Mouse (Mus musculus): Measurements from ENCODE around the gene Drd3. TPM values are rescaled to one million over a fixed set of nuclear protein-coding genes. Genes with fewer than 3 reads are reported as not detected.

Drd3 gene
- polyA plus RNA-seq, 1 experiment from 2014 or later: not detected

DNA sequence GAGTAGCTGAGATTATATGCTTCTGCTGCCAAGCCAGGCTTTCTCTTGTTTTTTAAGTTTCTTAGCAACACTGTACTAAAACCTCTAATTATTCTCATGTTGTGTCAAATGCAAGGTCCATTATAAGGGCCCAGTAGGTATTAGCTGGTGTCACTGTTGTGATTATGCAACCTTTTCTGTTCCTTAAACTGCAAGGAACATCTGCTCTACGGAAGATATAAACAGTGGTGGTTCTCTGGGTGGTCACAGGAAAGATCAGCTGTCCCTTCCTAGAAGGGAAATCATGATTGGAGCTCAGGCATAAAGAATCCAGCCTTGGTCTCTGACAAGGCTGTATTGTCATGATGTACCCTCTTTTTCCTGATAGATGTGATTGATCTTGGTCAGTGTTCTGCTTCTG, 57.6 kb downstream of the Drd3 start:
- 79% methylated on average over 1 of the region's 1 CpGs for WGBS
- no peaks in the 10 kb centered on the region for H3K36me3 ChIP-seq (ENCODE audit: control insufficient read depth, insufficient read depth, low read length)
- H3K27me3 ChIP-seq (ENCODE audit: control insufficient read depth, insufficient read depth, low read length): no peaks in the 10 kb centered on the region
- ATAC-seq (ENCODE audit: low FRiP score) (no peak), DNase-seq (ENCODE audit: low spot score, missing footprints) (no peak)
- H3K4me3 ChIP-seq (ENCODE audit: low read depth, low read length): no peak overlapping the region
- no peaks in the 10 kb centered on the region for H3K4me1 ChIP-seq (ENCODE audit: control insufficient read depth, insufficient read depth, low read length)
- H3K9me3 ChIP-seq (ENCODE audit: control insufficient read depth, low read length): no peaks in the 10 kb centered on the region
- no peak overlapping the region for H3K9ac ChIP-seq (ENCODE audit: low read length)
- H3K4me2 ChIP-seq: no peak overlapping the region
- H3K27ac ChIP-seq (ENCODE audit: low read depth, low read length): no peak overlapping the region

DNA sequence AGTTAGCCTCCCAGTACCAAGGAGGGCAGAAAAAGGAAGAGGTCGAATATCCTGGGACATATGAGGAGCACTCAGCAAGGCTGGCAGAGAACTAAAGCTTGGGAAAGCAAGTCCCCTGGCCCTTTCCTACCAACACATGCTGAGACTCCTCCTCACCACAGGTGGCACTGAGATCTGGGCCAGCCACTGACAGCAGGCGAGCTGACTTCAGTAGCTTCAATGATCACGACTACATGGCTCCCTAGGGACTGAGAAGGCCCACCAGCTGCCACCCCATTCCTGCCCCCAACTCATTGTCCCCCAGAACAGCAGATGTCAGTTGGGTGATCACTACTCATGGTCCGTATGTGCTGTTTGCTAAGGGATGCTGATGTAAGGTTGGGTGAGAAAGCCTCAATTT, 60.8 kb downstream of the Drd3 start:
- no peak overlapping the region for H3K27ac ChIP-seq (ENCODE audit: low read depth, low read length)
- no peaks in the 10 kb centered on the region for H3K4me1 ChIP-seq (ENCODE audit: control insufficient read depth, insufficient read depth, low read length)
- DNase-seq (ENCODE audit: low spot score, missing footprints) (no peak), ATAC-seq (ENCODE audit: low FRiP score) (no peak)
- H3K4me3 ChIP-seq (ENCODE audit: low read depth, low read length): no peak overlapping the region
- no peaks in the 10 kb centered on the region for H3K36me3 ChIP-seq (ENCODE audit: control insufficient read depth, insufficient read depth, low read length)
- 47% methylated on average over 4 of the region's 4 CpGs for WGBS
- no peaks in the 10 kb centered on the region for H3K9me3 ChIP-seq (ENCODE audit: control insufficient read depth, low read length)
- H3K9ac ChIP-seq (ENCODE audit: low read length): no peak overlapping the region
- H3K27me3 ChIP-seq (ENCODE audit: control insufficient read depth, insufficient read depth, low read length): no peaks in the 10 kb centered on the region
- no peak overlapping the region for H3K4me2 ChIP-seq

DNA sequence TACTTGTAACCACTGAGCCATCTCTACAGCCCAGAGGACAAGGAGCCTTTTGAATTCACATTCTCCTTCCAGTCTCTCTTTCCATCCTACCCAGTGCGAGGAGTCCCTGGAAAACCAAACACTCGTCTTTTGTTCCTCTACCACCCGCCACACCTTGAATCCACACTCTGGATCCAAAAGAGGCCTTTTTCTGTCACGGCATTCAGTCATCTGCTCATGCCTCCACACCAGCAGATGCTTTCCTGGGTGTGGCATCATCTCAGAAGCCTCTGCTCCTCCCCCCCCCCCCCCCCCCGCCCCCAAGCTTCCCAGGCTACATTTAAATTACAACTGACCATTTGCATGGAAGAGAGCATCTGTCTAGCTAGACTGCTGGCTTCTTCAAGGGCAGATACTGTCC, 62.5 kb downstream of the Drd3 start:
- H3K9ac ChIP-seq (ENCODE audit: low read length): no peak overlapping the region
- H3K27me3 ChIP-seq (ENCODE audit: control insufficient read depth, insufficient read depth, low read length): no peaks in the 10 kb centered on the region
- H3K27ac ChIP-seq (ENCODE audit: low read depth, low read length): no peak overlapping the region
- DNase-seq (ENCODE audit: low spot score, missing footprints): no peak
- no peaks in the 10 kb centered on the region for H3K4me1 ChIP-seq (ENCODE audit: control insufficient read depth, insufficient read depth, low read length)
- no peaks in the 10 kb centered on the region for H3K36me3 ChIP-seq (ENCODE audit: control insufficient read depth, insufficient read depth, low read length)
- no peak overlapping the region for H3K4me3 ChIP-seq (ENCODE audit: low read depth, low read length)
- H3K9me3 ChIP-seq (ENCODE audit: control insufficient read depth, low read length): no peaks in the 10 kb centered on the region
- no peak for ATAC-seq (ENCODE audit: low FRiP score)
- no peak overlapping the region for H3K4me2 ChIP-seq
- WGBS: 95% methylated on average over 4 of the region's 5 CpGs

DNA sequence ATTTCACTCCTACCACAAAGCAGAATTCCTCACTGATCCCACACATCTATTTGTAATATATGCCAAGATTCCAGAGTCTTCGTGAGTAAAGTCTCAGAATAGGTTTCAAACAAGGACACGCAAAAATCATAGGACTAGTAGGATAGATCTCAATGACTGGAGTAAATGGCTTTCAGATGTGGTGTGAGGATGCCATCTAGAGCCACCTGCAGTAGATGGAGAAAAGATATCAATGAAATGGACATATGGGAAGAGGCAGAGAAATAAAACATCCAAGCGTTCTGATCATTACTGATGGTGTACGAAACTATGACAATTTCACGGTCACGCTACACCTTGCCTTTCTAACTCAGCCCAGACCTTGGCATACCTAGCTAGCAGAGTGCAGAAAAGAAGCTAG, 64.6 kb downstream of the Drd3 start:
- 97% methylated on average over 6 of the region's 6 CpGs for WGBS
- Histone ChIP-seq H3K9me3 (ENCODE audit: control insufficient read depth, low read length) (no peaks in the 10 kb centered on the region), H3K9ac (ENCODE audit: low read length) (no peak overlapping the region), H3K36me3 (ENCODE audit: control insufficient read depth, insufficient read depth, low read length) (no peaks in the 10 kb centered on the region), H3K4me2 (no peak overlapping the region), H3K4me1 (ENCODE audit: control insufficient read depth, insufficient read depth, low read length) (no peaks in the 10 kb centered on the region), H3K27me3 (ENCODE audit: control insufficient read depth, insufficient read depth, low read length) (no peaks in the 10 kb centered on the region), H3K4me3 (ENCODE audit: low read depth, low read length) (no peak overlapping the region), H3K27ac (ENCODE audit: low read depth, low read length) (no peak overlapping the region)
- ATAC-seq (ENCODE audit: low FRiP score) (no peak), DNase-seq (ENCODE audit: low spot score, missing footprints) (no peak)

DNA sequence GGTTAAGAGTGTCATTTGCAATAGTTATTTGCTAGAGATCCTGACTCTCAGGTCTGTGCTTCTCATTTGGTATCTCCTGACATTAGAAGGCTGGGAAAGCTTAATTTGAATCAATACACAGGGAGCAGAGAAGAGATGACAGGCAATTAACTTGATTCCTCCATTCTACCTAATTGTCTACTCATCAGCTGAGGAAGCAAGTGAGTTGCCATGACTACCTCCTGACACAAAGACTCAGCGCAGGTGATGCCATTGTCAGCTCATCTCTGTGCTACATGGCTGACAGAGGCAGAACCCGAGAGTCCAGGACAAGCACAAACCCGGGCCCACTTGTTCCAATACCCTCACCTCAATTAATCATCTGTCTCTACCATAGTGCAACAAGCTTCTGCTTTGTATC, 73.7 kb downstream of the Drd3 start:
- no peak for DNase-seq (ENCODE audit: low spot score, missing footprints)

DNA sequence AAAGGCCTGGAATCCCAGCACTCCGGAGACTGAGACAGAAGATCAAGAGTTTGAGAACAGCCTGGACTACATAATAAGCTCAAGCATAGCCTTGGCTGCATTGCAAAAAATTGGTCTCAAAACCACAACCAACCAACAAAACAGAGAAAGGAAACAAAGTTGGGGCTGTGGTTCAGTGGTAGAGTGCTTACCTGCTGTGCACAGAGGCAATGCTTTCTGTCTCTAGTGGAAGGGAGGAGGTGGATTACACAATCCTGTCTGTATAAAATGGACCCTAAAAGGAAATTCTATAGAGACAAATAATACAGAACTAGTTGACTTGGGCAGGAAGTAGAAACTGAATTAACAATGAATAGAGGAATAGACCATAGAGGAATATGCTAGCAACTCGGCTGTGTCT, 78.1 kb downstream of the Drd3 start:
- H3K4me1 ChIP-seq (ENCODE audit: control insufficient read depth, insufficient read depth, low read length): no peaks in the 10 kb centered on the region
- DNase-seq (ENCODE audit: low spot score, missing footprints) (no peak), ATAC-seq (ENCODE audit: low FRiP score) (no peak)
- no peak overlapping the region for H3K9ac ChIP-seq (ENCODE audit: low read length)
- H3K27me3 ChIP-seq (ENCODE audit: control insufficient read depth, insufficient read depth, low read length): no peaks in the 10 kb centered on the region
- whole genome bisulfite sequencing: 94% methylated on average over 2 of the region's 2 CpGs
- H3K27ac ChIP-seq (ENCODE audit: low read depth, low read length): no peak overlapping the region
- no peaks in the 10 kb centered on the region for H3K9me3 ChIP-seq (ENCODE audit: control insufficient read depth, low read length)
- H3K4me3 ChIP-seq (ENCODE audit: low read depth, low read length): no peak overlapping the region
- no peak overlapping the region for H3K4me2 ChIP-seq
- H3K36me3 ChIP-seq (ENCODE audit: control insufficient read depth, insufficient read depth, low read length): no peaks in the 10 kb centered on the region

More for the DNA sequence above, 73.7 kb downstream of the Drd3 start:
- no peak overlapping the region for H3K27ac ChIP-seq (ENCODE audit: low read depth, low read length)
- ATAC-seq (ENCODE audit: low FRiP score): no peak
- H3K36me3 ChIP-seq (ENCODE audit: control insufficient read depth, insufficient read depth, low read length): no peaks in the 10 kb centered on the region
- no peaks in the 10 kb centered on the region for H3K27me3 ChIP-seq (ENCODE audit: control insufficient read depth, insufficient read depth, low read length)
- 82% methylated on average over 3 of the region's 3 CpGs for WGBS
- H3K9me3 ChIP-seq (ENCODE audit: control insufficient read depth, low read length): no peaks in the 10 kb centered on the region
- H3K4me2 ChIP-seq: no peak overlapping the region
- H3K4me3 ChIP-seq (ENCODE audit: low read depth, low read length): no peak overlapping the region
- no peak overlapping the region for H3K9ac ChIP-seq (ENCODE audit: low read length)
- no peaks in the 10 kb centered on the region for H3K4me1 ChIP-seq (ENCODE audit: control insufficient read depth, insufficient read depth, low read length)

DNA sequence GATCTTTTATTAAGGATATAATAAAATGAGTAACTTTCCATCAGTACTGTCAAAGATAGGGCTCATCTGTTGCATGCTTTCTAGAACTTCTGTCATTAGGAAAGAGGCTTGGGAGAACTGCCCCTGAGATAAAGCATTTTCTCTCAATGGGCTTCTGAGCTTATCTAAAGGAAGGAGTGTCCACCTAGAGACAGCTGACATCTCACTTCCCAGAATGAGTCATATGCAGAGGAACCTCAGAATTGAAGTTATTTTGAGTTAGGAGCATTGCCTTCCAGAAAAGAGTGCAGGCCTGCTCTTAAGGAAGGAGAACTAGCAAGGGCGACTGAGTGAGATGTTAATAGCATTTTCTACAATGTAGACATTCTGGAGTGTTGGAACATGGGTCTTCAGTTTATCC, 87.4 kb downstream of the Drd3 start:
- no peak overlapping the region for H3K9ac ChIP-seq (ENCODE audit: low read length)
- whole genome bisulfite sequencing: 83% methylated on average over 1 of the region's 1 CpGs
- no peak overlapping the region for H3K4me3 ChIP-seq (ENCODE audit: low read depth, low read length)
- no peaks in the 10 kb centered on the region for H3K27me3 ChIP-seq (ENCODE audit: control insufficient read depth, insufficient read depth, low read length)
- DNase-seq (ENCODE audit: low spot score, missing footprints): no peak
- no peaks in the 10 kb centered on the region for H3K36me3 ChIP-seq (ENCODE audit: control insufficient read depth, insufficient read depth, low read length)
- no peak overlapping the region for H3K4me2 ChIP-seq
- ATAC-seq (ENCODE audit: low FRiP score): no peak
- H3K4me1 ChIP-seq (ENCODE audit: control insufficient read depth, insufficient read depth, low read length): no peaks in the 10 kb centered on the region
- H3K27ac ChIP-seq (ENCODE audit: low read depth, low read length): no peak overlapping the region
- no peaks in the 10 kb centered on the region for H3K9me3 ChIP-seq (ENCODE audit: control insufficient read depth, low read length)

DNA sequence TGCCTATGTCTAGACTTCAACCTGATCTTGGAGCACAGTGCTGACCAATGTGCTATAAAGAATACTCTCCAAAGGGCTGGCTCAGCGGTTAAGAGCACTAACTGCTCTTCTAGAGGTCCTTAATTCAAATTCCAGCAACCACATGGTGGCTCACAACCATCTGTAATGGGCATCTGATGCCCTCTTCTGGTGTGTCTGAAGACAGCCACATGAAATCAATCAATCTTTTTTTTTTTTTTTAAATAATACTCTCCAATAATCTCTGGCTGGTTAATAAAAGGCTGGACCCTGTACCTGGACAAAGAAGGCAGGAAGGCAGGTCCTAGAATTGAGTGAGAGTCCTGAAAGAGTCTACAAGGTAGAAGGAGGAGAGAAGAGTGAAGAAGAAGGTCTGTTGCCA, 96.0 kb downstream of the Drd3 start:
- Histone ChIP-seq H3K9me3 (ENCODE audit: control insufficient read depth, low read length) (no peaks in the 10 kb centered on the region), H3K4me1 (ENCODE audit: control insufficient read depth, insufficient read depth, low read length) (no peaks in the 10 kb centered on the region), H3K4me2 (no peak overlapping the region), H3K9ac (ENCODE audit: low read length) (no peak overlapping the region), H3K36me3 (ENCODE audit: control insufficient read depth, insufficient read depth, low read length) (no peaks in the 10 kb centered on the region), H3K27ac (ENCODE audit: low read depth, low read length) (no peak overlapping the region), H3K27me3 (ENCODE audit: control insufficient read depth, insufficient read depth, low read length) (no peaks in the 10 kb centered on the region), H3K4me3 (ENCODE audit: low read depth, low read length) (no peak overlapping the region)
- 82% methylated on average over 1 of the region's 1 CpGs for WGBS
- DNase-seq (ENCODE audit: low spot score, missing footprints) (no peak), ATAC-seq (ENCODE audit: low FRiP score) (no peak)

DNA sequence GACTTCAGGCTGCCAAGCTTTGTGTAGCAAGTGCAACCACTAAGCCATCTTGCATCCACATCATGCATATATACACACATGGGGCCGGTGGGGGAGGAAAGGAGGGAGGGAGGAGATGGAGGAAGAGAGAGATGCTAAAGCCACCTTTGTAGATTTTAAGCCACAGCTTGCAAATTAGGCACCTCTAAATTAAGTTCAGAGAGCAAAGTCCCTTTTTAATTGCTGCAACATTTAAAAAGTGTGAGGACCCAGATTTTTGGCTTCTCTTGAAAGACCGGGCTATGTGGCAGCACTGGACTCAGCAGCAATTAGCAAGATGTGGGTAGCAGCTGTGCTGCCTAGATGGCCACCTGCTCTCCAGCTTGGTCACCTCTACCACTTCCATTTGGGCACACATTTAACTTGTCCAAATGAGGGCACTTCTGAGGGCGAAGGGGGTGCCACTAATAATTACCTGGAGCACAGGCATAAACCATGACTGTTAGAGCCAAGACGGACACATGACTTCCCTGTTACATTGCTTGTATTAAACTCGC, 105.2 kb downstream of the Drd3 start:
- H3K9me3 ChIP-seq (ENCODE audit: control insufficient read depth, low read length): no peaks in the 10 kb centered on the region
- ATAC-seq (ENCODE audit: low FRiP score) (no peak), DNase-seq (ENCODE audit: low spot score, missing footprints) (no peak)
- WGBS: 95% methylated on average over 5 of the region's 5 CpGs
- no peak overlapping the region for H3K4me3 ChIP-seq (ENCODE audit: low read depth, low read length)
- no peak overlapping the region for H3K27ac ChIP-seq (ENCODE audit: low read depth, low read length)
- H3K4me2 ChIP-seq: no peak overlapping the region
- no peak overlapping the region for H3K9ac ChIP-seq (ENCODE audit: low read length)
- H3K4me1 ChIP-seq (ENCODE audit: control insufficient read depth, insufficient read depth, low read length): no peaks in the 10 kb centered on the region
- H3K27me3 ChIP-seq (ENCODE audit: control insufficient read depth, insufficient read depth, low read length): no peaks in the 10 kb centered on the region
- peaks cover 8% of the 10 kb centered on the region for H3K36me3 ChIP-seq (ENCODE audit: control insufficient read depth, insufficient read depth, low read length)

DNA sequence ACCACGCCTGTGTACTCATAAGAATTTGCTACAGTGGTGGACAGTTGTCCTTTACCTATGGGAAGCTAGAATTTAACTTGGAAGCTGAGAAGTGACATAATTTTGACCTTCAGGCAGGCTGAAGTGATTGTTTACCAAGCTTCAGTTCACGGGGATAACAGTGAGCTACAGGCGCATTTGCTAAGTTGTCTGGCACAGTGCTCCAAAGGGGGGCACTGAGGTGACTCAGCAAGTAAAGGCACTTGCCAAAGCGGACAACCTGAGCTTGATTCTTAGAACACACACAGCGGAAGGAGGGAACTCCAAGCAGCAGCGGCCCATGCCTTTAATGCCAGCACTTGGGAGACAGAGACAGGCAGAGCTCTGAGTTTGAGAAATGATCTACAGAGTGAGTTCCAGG, 106.8 kb downstream of the Drd3 start:
- DNase-seq (ENCODE audit: low spot score, missing footprints) (no peak), ATAC-seq (ENCODE audit: low FRiP score) (no peak)
- Histone ChIP-seq H3K9me3 (ENCODE audit: control insufficient read depth, low read length) (no peaks in the 10 kb centered on the region), H3K4me1 (ENCODE audit: control insufficient read depth, insufficient read depth, low read length) (no peaks in the 10 kb centered on the region), H3K9ac (ENCODE audit: low read length) (no peak overlapping the region), H3K27me3 (ENCODE audit: control insufficient read depth, insufficient read depth, low read length) (no peaks in the 10 kb centered on the region), H3K27ac (ENCODE audit: low read depth, low read length) (no peak overlapping the region), H3K4me3 (ENCODE audit: low read depth, low read length) (no peak overlapping the region), H3K36me3 (ENCODE audit: control insufficient read depth, insufficient read depth, low read length) (peaks cover 8% of the 10 kb centered on the region), H3K4me2 (no peak overlapping the region)
- 85% methylated on average over 6 of the region's 6 CpGs for WGBS
